Mouse (Mus musculus): Measurements from ENCODE around the gene Gm9611.
"Not testable (repeated sequence)": the region's sequence is repeated elsewhere in the genome, so short reads cannot be mapped to it uniquely, and the experiment has no call there.

DNA sequence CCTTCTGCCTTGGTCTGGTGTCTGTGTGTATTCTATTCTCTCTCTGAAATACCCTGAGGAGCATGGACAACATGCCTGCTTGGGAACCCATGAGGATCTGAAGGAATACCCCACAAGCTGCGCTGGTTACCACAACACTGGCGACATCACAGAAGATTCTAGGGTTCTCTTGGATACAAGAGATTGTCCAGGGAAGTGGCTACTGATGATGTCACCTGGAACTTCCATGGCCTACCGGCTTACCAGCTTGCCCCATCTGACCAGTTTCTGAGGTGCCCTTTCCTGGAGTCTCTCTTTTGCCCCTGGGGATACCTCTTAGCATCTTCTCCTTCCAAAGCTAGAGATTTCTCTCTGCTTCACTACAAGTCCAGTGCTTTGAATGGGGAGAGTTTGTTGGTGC lies 37.2 kb downstream of the Gm9611 start, which contains the start of gene Gm17026:
- not testable (repeated sequence) for TF ChIP-seq RAD21 (IDR thresholded peaks at IDR 0.05; ENCODE audit: low read depth, low read length); POLR2A (IDR thresholded peaks at IDR 0.05; ENCODE audit: control insufficient read depth in 1 of 2, insufficient read depth in 1 of 2, low read depth in 1 of 2, low read length in 2 of 2, poor library complexity in 1 of 2); POLR2AphosphoS5 (IDR thresholded peaks at IDR 0.05; ENCODE audit: borderline replicate concordance, low read depth, low read length); USF1 (IDR thresholded peaks at IDR 0.05; ENCODE audit: low read depth, low read length); HCFC1 (IDR thresholded peaks at IDR 0.05; ENCODE audit: low read depth, low read length); TAL1 (IDR thresholded peaks at IDR 0.05; ENCODE audit: low read length); CTCF (IDR thresholded peaks at IDR 0.05 in 2 of 3, conservative IDR thresholded peaks at IDR 0.05 in 1 of 3; ENCODE audit: control insufficient read depth in 1 of 3, insufficient read depth in 1 of 3, low read depth in 2 of 3, low read length in 3 of 3, poor library complexity in 1 of 3, severe bottlenecking in 1 of 3)

Data from MEL (cell line).